Mouse (Mus musculus) embryonic fibroblast, embryonic 13.5 days (primary cell): Measurements from ENCODE around the gene Olfr1170.

ENCODE experiments used
- CTCF ChIP-seq: IDR thresholded peaks from 2 replicates; pipeline ENCODE4 v1.5.1; 2011; ENCODE audit warnings: mild to moderate bottlenecking, control low read depth, low read length, moderate library complexity, borderline replicate concordance; ENCODE audit not compliant: insufficient read depth
- POLR2A ChIP-seq: IDR thresholded peaks from 2 replicates; pipeline ENCODE4 v1.6.1; 2011; ENCODE audit warnings: low read depth, mild to moderate bottlenecking, control low read depth, low read length, moderate library complexity

GRCm38 (mm10) chr2:88220784-88221183 is 7.3 kb downstream of the Olfr1170 start:
- TF ChIP-seq CTCF (no peak), POLR2A (no peak)
